Mouse (Mus musculus) left cerebral cortex, postnatal 25 days (tissue): ENCODE measurements around the gene Ehmt2. TPM values are rescaled to one million over a fixed set of nuclear protein-coding genes. Genes with fewer than 3 reads are reported as not detected.
A peak's percentile ranks its signal among the peaks of the same experiment; 100 is the strongest.
"Not testable (repeated sequence)": the region's sequence is repeated elsewhere in the genome, so short reads cannot be mapped to it uniquely, and the experiment has no call there.

Experiments used
- DNase-seq, 2 experiments: peaks; one replicate each; pipeline ENCODE4 v3.0.0; 2022; ENCODE audit warnings: low spot score in 2 of 2, mixed read lengths in 1 of 2
- intact Hi-C: fragments of 180-260 bp; cut with DNase I; formaldehyde crosslinking; loops from one replicate; pipeline ENCODE4 v1.15.1; 2025
- total RNA-seq, 2 experiments: library from RNA; stranded (reverse); gene quantifications; 2 replicates each; pipeline ENCODE4 v1.2.3; 2021

The Ehmt2 gene
- total RNA-seq, 2 experiments from 2014 or later, result 166 to 167 TPM

DNA sequence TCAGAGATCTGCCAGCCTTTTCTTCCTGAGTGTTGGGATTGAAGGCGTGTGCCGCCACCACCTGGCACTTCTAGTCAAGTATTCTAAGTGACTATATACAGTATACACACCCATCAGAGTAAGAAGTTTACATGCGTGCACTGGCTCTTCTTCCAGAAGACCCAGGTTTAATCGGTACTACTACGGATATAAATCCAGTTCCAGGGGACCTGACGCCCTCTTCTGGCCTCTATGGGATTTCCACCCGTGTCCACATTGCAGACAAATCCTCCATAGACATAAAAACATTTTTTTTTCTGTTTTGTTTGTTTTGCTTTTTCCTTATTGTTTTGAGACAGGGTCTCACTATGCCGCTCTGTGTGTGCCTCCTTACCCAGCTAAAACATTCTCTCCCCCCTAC is 49.3 kb downstream of the Ehmt2 start:
- peak in 1 of 2 experiments; percentile 16 for DNase-seq
- intact Hi-C loops, result loop anchor here (1.0 kb wide), 1 partner anchor 92 kb away; no protein-coding TSS in a partner anchor

DNA sequence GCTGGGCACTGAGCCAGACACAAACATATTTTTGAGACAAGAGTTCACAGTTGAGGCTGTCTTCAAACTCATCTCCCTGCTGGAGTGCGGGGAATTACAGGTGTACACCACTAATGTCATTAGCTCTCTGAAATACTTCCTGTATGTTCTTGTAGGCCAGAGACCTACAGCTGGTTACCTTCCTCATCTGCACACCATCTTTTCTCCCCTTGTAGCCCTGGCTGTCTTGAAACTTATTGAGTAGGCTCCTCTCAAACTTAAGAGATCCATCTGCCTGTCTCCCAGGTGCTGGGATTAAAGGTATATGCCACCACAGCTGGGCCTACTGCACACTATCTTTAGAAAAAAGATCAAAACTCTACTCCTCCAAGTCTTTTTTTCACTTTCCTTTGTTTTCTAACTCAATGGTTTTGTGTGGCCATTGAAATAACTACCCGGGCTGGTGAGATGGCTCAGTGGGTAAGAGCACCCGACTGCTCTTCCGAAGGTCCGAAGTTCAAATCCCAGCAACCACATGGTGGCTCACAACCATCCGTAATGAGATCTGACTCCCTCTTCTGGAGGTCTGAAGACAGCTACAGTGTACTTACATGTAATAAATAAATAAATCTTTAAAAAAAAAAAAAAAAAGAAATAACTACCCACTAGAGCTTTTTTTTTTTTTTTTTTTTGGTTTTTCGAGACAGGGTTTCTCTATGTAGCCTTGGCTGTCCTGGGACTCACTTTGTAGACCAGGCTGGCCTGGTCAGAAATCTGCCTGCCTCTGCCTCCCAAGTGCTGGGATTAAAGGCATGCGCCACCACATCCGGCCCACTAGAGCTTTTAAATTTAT is 50.7 kb downstream of the Ehmt2 start:
- DNase-seq, intact Hi-C loops: not testable (repeated sequence)

DNA sequence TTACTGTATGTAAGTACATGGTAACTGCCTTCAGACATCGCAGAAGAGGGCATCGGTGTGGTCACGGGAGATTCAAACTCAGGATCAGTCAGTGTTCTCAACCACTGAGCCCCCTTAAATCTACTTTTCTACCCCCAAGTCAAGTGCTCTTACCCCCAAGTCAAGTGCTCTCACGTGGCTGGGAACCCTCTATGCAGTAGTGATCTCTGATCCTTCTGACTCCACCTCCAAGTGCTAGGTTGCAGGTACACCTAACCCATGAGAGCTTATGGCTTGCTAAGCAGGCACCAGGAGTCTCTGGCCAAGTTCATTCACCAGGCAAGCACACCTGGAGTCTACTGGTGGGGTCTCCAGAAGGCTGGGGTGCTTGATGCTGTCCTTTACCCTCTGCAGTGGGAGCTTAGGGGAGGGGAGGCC is 51.3 kb downstream of the Ehmt2 start:
- no peak for DNase-seq
- intact Hi-C loops, result no loop called here

DNA sequence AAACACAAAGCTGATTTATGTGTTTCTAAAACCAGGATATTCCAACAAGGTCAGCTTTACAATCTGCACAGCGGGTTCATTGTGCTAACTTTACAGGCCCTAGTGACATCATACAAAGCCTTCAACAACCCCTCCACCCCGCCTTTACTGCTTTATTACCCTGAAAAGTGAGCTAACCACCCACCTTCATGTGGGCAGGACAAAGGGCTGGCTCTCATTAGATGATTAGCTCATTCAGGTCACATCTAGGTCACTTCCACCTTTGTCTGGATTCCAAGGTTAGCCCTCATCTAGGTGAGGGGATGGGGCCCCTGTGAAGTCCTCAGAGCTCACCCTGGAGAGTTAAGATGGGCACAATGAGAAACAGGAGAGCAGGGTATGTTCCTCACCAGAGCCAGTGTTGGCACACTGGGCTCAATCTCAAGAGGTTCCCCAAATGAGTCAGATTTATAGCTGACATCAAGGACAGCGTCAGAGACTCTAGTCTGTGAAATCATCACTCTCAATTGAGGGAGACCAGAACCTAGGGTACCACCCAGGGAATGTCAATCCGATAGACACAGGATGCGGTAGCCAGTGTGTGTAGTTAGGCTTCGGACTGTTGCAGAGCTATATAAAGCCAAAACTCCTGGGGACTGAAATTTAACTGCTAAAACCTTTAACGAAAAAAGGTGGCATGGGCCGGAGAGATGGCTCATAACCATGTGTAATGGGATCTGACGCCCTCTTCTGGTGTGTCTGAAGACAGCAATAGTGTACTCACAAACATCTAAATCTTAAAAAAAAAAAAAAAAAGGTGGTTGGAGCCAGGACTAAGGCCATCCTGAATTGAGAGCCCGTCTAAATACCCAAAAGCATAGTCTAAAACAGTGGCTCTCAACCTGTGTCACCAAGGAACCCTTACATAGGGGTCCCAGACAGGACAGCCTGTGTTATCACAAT is 52.5 kb downstream of the Ehmt2 start:
- intact Hi-C loops, result no loop called here
- DNase-seq, result no peak

DNA sequence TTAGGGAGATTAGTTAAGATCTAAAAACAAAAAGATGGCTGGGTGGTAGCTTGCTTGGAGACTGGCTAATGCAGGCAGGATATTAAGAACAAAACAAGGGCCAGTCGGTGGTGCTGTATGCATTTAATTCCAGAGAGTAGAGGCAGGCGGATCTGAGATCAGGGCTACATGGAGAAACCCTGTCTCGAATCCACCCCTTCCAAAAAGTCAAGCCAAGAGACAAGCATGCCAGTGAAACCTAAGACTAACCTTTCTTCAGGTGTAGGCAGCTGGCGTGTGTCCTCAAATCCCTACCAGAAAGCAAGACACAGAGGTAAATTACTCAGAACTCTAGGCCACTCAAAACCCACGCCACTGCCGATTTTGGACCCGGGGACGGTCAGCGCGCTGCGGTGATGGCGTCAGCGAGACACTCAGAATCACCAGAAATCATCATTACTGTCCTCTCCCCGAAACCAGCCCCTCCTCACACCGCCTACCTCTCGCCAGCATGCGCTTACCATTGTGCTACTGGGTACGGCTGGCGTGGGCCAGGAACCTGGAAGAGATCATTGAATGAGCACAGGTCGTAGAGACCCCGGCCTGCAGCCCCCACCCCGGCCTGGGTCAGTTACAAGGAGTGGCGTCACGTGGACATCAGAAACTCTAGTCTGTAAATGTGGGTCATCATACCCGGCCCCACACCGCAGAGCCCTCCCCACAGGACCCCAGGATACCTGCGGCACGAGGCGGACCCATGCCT is 53.5 kb downstream of the Ehmt2 start:
- intact Hi-C loops, result loop anchor here (1.0 to 2.0 kb wide), 3 partner anchors 21 to 53 kb away; partner anchors contain the start of genes C2, Ehmt2, Lsm2 and Neu1

DNA sequence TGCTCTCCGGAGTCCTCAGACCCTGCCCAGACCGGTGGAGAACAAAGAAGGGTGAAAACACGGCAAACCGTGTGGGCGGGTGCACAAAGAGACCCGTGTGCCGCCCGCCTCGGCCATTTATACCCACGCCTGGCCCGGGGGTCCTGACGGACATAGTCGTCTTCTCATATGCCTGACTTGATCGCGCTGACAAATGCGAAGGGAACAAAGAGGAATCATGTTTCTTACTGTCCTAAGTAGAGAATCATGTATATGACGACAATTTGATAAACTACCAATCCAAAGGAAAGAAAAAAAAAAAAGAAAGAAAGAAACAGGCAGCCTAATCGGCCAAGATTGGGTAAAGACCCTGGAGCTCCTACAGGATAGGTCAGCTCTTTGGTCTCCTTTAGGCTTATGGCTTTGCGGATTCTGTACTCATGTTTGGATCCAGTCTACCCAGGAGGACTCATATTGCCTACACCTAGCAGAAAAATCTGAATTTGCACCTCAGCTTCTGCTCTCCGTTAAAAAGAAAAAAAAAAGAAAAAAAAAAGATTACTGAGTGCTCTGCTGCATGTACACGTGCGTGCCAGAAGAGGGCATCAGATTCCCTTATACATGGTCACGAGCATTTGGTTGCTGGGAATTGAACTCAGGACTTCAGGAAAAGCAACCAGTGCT is 54.2 kb downstream of the Ehmt2 start:
- intact Hi-C loops, result loop anchor here (1.0 to 2.0 kb wide), 3 partner anchors 21 to 54 kb away; partner anchors contain the start of genes C2, Ehmt2, Lsm2 and Neu1
- peak; percentile 74 to 76 for DNase-seq

More for the DNA sequence above, 53.5 kb downstream of the Ehmt2 start:
- DNase-seq, result peak; percentile 43 to 64

DNA sequence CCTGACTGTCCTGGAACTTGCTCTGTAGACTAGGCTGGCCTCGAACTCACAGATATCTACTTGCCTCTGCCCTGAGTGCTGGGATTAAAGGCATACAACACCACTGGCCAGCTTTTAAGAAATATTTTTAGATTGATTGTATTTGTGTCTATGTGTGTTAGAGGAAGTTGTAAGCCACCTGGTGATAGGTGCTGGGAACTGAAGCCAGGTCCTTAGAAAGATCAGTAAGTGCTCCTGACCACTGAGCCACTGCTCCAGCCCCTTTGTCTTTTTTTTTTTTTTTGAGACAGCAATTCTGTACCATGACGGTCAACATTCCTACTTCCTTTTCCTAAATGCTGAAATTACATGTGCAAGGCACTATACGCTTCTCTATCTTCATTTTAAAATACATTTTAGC is 55.0 kb downstream of the Ehmt2 start:
- intact Hi-C loops, result loop anchor here (2.0 kb wide), 1 partner anchor 54 kb away; the partner anchor contains the start of genes C2 and Ehmt2
- no peak for DNase-seq

DNA sequence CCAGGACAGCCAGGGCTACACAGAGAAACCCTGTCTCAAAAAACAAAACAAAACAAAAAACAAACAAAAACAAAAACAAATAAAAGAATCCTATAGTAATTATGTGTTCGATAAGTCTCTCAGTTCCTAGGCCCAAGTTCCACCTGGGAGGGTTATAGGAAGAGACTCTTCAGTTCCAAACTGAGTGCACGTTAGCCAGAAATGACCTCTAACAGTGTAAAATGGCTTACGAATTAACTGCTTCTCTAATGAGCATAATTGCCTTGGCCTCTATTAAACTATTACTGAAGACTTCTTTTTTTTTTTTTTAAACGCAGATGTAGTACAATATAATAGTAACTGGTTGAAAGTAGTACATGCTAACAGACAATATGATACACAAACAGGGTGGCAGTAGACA is 55.6 kb downstream of the Ehmt2 start:
- intact Hi-C loops, result loop anchor here (2.0 kb wide), 1 partner anchor 55 kb away; the partner anchor contains the start of genes C2 and Ehmt2

DNA sequence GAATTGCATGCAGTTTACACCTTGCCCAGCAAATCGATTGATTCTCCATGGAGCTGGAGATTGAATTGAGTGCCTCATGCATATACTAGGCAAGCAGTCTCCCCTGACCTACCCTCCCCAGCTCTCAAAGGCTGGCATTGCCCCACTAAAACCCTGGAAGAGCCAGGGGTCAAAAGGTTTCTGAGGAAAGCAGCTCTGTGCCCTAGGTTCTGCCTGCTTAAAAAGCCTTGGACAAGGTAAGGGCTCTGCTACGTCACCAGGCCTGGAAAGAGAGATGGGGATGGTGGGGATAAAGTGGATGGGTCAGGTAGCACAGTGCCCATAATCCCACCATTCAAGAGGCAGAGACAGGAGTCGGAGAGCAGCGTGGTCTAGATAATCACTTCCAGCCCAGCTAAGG is 56.6 kb downstream of the Ehmt2 start:
- intact Hi-C loops, result no loop called here
- DNase-seq, result no peak

More for the DNA sequence above, 55.6 kb downstream of the Ehmt2 start:
- no peak for DNase-seq

DNA sequence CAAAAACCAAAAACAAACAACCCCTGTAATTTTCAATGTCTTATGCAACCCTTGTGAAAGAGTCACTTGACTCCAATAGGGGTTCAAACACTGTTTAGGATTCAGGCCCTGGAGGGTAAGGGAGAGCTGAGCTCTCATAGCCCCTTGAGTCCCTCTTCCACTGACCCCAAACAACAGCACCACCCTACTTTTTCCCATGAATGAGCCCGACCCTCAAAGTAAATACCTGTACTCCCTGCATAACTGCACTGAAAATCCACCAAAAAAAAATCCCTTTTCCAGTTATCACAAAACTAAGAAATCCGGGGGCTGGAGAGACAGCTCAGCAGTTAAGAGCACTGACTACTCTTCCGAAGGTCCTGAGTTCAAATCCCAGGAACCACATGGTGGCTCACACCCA is 57.6 kb downstream of the Ehmt2 start:
- intact Hi-C loops, result no loop called here

DNA sequence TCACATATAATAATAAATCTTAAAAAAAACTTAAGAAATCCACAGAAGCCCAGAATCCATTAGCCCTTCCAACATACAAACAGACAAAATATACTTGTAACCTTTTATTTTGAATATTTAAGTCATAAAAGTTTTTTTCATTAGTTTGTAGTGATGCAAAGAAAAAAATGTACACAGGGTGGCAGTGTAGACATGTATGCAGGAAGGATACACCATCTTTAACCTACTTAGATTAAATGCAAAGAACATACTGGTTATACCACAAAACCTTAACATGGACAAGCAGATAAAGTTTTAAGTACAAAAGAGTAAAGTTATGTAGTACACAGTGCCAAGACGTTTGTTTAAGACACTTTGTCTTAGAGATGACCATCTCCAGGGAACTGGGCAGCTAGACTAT is 58.1 kb downstream of the Ehmt2 start:
- intact Hi-C loops, result no loop called here
- DNase-seq, result peak in 1 of 2 experiments; percentile 31

More for the DNA sequence above, 57.6 kb downstream of the Ehmt2 start:
- no peak for DNase-seq

DNA sequence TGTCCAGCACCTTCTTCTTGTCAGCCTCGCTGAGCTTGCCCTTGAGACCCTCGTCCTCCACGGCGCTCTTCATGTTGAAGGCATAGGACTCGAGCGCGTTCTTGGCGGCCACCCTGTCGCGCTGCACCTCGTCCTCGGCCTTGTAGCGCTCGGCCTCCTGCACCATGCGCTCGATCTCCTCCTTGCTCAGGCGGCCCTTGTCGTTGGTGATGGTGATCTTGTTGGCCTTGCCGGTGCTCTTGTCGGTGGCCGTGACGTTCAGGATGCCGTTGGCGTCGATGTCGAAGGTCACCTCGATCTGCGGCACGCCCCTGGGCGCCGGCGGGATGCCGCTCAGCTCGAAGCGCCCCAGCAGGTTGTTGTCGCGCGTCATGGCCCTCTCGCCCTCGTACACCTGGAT is 59.0 kb downstream of the Ehmt2 start:
- intact Hi-C loops, DNase-seq: not testable (repeated sequence)

DNA sequence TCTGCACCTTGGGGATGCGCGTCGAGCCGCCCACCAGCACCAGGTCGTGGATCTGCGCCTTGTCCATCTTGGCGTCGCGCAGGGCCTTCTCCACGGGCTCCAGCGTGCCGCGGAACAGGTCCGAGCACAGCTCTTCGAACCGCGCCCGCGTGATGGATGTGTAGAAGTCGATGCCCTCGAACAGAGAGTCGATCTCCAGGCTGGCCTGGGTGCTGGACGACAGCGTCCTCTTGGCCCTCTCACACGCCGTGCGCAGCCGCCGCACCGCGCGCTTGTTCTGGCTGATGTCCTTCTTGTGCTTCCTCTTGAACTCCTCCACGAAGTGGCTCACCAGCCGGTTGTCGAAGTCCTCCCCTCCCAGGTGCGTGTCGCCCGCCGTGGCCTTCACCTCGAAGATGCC is 59.7 kb downstream of the Ehmt2 start:
- DNase-seq, intact Hi-C loops: not testable (repeated sequence)

DNA sequence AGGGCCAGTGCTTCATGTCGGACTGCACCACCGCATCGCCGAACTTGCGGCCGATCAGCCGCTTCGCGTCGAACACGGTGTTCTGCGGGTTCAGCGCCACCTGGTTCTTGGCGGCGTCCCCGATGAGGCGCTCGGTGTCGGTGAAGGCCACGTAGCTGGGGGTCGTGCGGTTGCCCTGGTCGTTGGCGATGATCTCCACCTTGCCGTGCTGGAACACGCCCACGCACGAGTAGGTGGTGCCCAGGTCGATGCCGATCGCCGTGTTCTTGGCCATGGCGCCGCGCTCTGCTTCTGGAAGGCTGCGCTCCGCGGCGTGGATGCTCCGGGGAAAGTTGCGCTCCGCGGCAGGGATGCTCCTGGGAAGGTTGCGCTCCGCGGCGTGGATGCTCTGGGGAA is 60.5 kb downstream of the Ehmt2 start:
- DNase-seq, intact Hi-C loops: not testable (repeated sequence)

DNA sequence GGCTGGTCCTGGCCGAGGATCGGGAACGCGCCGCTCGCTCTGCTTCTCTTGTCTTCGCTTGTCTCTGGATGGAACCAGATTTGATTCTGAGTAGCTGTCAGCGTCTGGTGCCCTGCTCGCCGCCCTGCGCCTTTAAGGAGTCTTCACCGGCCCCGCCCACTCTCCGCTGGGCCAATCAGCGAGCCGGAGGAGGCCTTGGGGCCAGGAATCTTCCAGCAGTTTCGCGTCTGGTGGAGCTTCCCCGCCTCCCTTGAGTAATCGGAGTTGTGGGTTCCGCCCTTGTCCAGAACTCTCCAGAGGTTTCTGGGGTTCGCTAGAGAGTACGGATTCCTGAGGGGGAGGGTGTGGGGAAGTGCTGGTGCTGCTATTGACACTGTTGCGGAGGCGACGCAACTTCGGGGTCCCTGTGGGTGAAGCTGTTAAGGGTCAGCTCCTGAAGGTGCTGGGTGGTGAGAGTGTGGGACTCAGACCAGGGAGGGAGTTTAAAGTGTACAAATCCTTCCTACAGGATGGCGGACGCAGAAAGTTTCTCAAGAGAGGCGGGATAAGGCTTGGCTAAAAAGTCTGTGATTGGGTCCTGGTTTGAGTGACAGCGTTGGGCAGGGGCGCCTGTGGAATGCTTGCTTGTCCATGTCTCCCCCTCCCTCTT is 61.0 kb downstream of the Ehmt2 start, which contains the start of gene Hspa1b:
Hspa1b (minus strand) TSS at position 109 of the 649 bp plus-strand sequence.
- DNase-seq, result peak; percentile 80 to 87
- intact Hi-C loops, result not testable (repeated sequence)

DNA sequence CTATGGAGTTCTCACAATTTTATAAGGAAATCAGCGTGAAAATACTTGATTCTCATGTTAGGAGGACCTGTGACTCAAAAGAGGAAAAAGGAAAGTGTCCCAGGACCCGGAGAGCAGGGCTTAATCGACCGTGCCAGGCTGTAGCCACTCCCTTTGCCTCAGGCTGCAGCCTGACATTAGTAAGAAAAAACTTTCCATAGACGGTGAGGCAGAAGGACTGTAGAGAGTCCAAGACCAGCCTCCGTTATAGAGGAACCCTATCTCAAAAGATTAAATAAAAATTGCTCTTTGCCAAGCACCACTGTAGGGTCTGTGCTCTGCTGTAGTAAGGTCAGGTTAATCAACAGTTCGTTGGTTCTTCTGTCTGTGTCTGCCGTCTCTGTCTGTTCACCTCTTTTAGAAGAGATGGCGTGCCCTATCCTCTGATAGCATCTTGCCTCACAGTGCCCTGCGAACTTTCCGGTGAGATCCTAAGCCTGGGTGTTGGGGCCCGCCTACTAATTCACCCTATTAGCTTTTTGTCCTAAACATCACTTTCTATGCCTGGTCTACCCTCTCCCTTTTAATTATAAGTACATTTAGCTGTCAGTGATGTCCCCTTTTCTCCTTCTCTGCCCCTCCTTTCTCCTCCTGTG is 61.7 kb downstream of the Ehmt2 start:
- intact Hi-C loops, result no loop called here
- no peak for DNase-seq

DNA sequence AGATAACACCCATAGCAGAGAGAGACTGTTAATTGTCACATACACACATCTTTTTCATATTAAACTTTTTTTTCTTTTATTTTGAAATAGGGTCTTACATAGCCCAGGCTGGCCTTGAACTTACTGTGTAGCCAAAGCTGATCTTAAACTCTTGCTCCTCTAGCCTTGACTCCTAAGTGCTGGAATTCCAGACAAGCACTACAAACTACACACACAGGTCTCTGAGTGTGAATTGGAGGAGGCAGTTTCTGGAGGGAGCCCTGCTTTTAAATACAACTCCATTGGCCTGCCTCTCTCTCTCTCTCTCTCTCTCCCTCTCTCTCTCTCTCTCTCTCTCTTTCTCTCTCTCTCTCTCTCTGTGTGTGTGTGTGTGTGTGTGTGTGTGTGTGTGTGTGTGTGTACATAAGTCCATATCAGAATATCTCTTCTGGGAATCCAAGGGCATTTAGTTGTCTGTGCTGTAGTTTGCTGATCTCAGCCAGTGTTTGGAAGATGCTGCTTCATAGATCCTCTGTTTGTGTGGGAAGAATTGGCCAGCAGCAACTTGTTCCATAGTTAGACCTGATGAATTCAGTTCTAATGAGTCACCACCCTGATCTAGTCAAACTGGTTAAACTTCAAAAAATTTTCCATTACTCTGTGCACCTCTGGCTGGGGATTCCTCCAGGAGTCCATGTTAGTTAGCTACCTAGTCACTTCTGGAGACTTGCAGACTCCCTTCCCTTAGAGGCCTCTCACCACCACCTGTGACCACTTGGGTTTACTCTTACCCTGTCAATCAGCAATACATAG is 62.6 kb downstream of the Ehmt2 start:
- DNase-seq, result peak in 1 of 2 experiments; percentile 31
- intact Hi-C loops, result no loop called here
